Mouse (Mus musculus) layer of hippocampus, adult 8-10 months (tissue): Measurements from ENCODE around the gene Bmp6. TPM values are rescaled to one million over a fixed set of nuclear protein-coding genes. Genes with fewer than 3 reads are reported as not detected.

Experiments used
- DNase-seq, 2 experiments: peaks; one replicate each; pipeline ENCODE4 v3.0.0; 2022; ENCODE audit warnings: low spot score in 2 of 2
- total RNA-seq, 4 experiments: library from RNA; stranded (reverse); gene quantifications; 2 replicates each; pipeline ENCODE4 v1.2.4; 2022

Bmp6 gene
- total RNA-seq, result 10 to 100 TPM in 2 of 4 experiments, 1 to 10 TPM in 2; 8.8 to 15.4 (median 9.7) TPM

GRCm38 (mm10) chr13:38344713-38345430 lies at the start of gene Bmp6:
Gene Bmp6 (plus strand): TSS chr13:38345107.
- DNase-seq, result peak; percentile 55 to 68

- no peak for DNase-seq
Measured at GRCm38 (mm10) chr13:38296166-38296565, 48.7 kb upstream of the Bmp6 start.

- DNase-seq, result no peak
Measured at GRCm38 (mm10) chr13:38296601-38297000, 48.3 kb upstream of the Bmp6 start.

- DNase-seq, result no peak
Measured at GRCm38 (mm10) chr13:38311125-38311524, 33.8 kb upstream of the Bmp6 start.

GRCm38 (mm10) chr13:38312357-38313040 lies 32.4 kb upstream of the Bmp6 start:
- DNase-seq, result no peak

GRCm38 (mm10) chr13:38314590-38314989 lies 30.3 kb upstream of the Bmp6 start:
- no peak for DNase-seq

- DNase-seq, result no peak
Measured at GRCm38 (mm10) chr13:38318418-38318817, 26.5 kb upstream of the Bmp6 start.

GRCm38 (mm10) chr13:38320354-38320753 lies 24.6 kb upstream of the Bmp6 start:
- no peak for DNase-seq

GRCm38 (mm10) chr13:38324452-38324851 lies 20.5 kb upstream of the Bmp6 start:
- DNase-seq, result no peak

GRCm38 (mm10) chr13:38327377-38327776 lies 17.5 kb upstream of the Bmp6 start:
- no peak for DNase-seq

- DNase-seq, result no peak
Measured at GRCm38 (mm10) chr13:38333496-38333895, 11.4 kb upstream of the Bmp6 start.

GRCm38 (mm10) chr13:38342598-38342997 lies 2.3 kb upstream of the Bmp6 start:
- DNase-seq, result peak in 1 of 2 experiments; percentile 44

GRCm38 (mm10) chr13:38343202-38343601 lies 1.7 kb upstream of the Bmp6 start:
- no peak for DNase-seq

- no peak for DNase-seq
Measured at GRCm38 (mm10) chr13:38345431-38345820, 519 bp downstream of the Bmp6 start.

GRCm38 (mm10) chr13:38346096-38346915 lies 1.4 kb downstream of the Bmp6 start:
- no peak for DNase-seq

GRCm38 (mm10) chr13:38347021-38347774 lies 2.3 kb downstream of the Bmp6 start:
- no peak for DNase-seq

GRCm38 (mm10) chr13:38347775-38348135 lies 2.8 kb downstream of the Bmp6 start:
- no peak for DNase-seq

GRCm38 (mm10) chr13:38349046-38349445 lies 4.1 kb downstream of the Bmp6 start:
- DNase-seq, result no peak

GRCm38 (mm10) chr13:38349818-38350217 lies 4.9 kb downstream of the Bmp6 start:
- no peak for DNase-seq

- no peak for DNase-seq
Measured at GRCm38 (mm10) chr13:38351996-38352395, 7.1 kb downstream of the Bmp6 start.

- no peak for DNase-seq
Measured at GRCm38 (mm10) chr13:38352986-38353385, 8.1 kb downstream of the Bmp6 start.
